Mouse (Mus musculus) urinary bladder, postnatal 10 days (tissue): ENCODE measurements at regions not wholly inside any gene's neighbourhood (a gene's known extent, or its start where the extent isn't known, plus 50 kb on each side); places are given as distances from the start of the nearest gene placed in this dataset.

Experiments used
- DNase-seq: peaks from one replicate; pipeline ENCODE4 v3.0.0; 2022; ENCODE audit warnings: low spot score

GRCm38 (mm10) chrX:13014051-13014450 lies 57.2 kb upstream of the Usp9x start:
- DNase-seq = no peak

- DNase-seq = no peak
These were observed 58.2 kb upstream of the Usp9x start for GRCm38 (mm10) chrX:13013086-13013485.

- DNase-seq = no peak
These were observed 80.5 kb upstream of the Usp9x start for GRCm38 (mm10) chrX:12990777-12991176.

- no peak for DNase-seq
These were observed 93.6 kb upstream of the Usp9x start for GRCm38 (mm10) chrX:12977676-12978075.

- no peak for DNase-seq
These were observed 102.1 kb upstream of the Usp9x start for GRCm38 (mm10) chrX:12968979-12969746.

GRCm38 (mm10) chrX:12959467-12960314 lies 111.6 kb upstream of the Usp9x start:
- DNase-seq = no peak

- DNase-seq = no peak
These were observed 112.4 kb upstream of the Usp9x start for GRCm38 (mm10) chrX:12958873-12959272.

GRCm38 (mm10) chrX:12950928-12951660 lies 120.2 kb upstream of the Usp9x start:
- no peak for DNase-seq

- DNase-seq = no peak
These were observed 128.8 kb upstream of the Usp9x start for GRCm38 (mm10) chrX:12942451-12942850.

- DNase-seq = no peak
These were observed 134.7 kb upstream of the Usp9x start for GRCm38 (mm10) chrX:12936406-12937172.

- no peak for DNase-seq
These were observed 137.9 kb upstream of the Usp9x start for GRCm38 (mm10) chrX:12933294-12933807.

GRCm38 (mm10) chrX:12930242-12930641 lies 141.1 kb upstream of the Usp9x start:
- DNase-seq = no peak

- no peak for DNase-seq
These were observed 143.3 kb upstream of the Usp9x start for GRCm38 (mm10) chrX:12927797-12928589.

- DNase-seq = no peak
These were observed 146.3 kb upstream of the Usp9x start for GRCm38 (mm10) chrX:12924705-12925644.

- DNase-seq = no peak
These were observed 151.7 kb upstream of the Usp9x start for GRCm38 (mm10) chrX:12919576-12919975.

- no peak for DNase-seq
These were observed 154.2 kb upstream of the Usp9x start for GRCm38 (mm10) chrX:12917105-12917504.

GRCm38 (mm10) chrX:12916684-12917083 lies 154.6 kb upstream of the Usp9x start:
- no peak for DNase-seq

- no peak for DNase-seq
These were observed 138.4 kb upstream of the Med14 start for GRCm38 (mm10) chrX:12900256-12900655.

- DNase-seq = no peak
These were observed 129.6 kb upstream of the Med14 start for GRCm38 (mm10) chrX:12891468-12891867.

- DNase-seq = no peak
These were observed 127.6 kb upstream of the Med14 start for GRCm38 (mm10) chrX:12889482-12889808.
